Mouse (Mus musculus) bone marrow, adult 2 months (tissue): Measurements from ENCODE around the gene Syngr1.

Source experiments
- CTCF ChIP-seq: fragments of 200-500 bp; IDR thresholded peaks from 2 replicates; pipeline ENCODE4 v1.5.1; 2011; ENCODE audit warnings: low read length, control low read depth; ENCODE audit not compliant: control insufficient read depth, insufficient read depth
- POLR2A ChIP-seq: fragments of 200-500 bp; IDR thresholded peaks from 2 replicates; pipeline ENCODE4 v1.6.1; 2011; ENCODE audit warnings: low read depth, mild to moderate bottlenecking, control low read depth, low read length, borderline replicate concordance; ENCODE audit not compliant: control insufficient read depth

DNA sequence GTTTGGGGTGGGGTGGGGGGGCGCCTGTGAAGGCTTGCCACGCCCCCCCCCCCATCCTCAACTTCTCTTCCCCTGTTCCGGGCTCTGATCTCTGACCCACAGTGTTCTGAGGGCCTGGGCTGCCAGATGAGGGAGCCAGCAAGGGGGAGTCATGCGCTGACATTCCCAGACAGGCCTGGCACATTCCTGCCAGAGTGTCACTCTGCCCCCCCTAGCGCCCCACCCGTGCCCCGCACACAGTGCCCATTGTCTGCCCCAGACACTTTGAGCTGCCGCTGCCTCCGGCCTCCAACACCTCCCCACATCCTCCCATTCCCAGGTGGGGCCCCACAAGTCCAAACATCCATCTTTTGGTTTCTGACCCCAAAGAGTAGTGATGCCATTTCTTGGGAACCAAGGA is 28.8 kb upstream of the Syngr1 start:
- no peak for TF ChIP-seq CTCF
- no peak for TF ChIP-seq POLR2A
